Mouse (Mus musculus): ENCODE results near the gene Frmd8.

The Frmd8 gene

GRCm38 (mm10) chr19:5874969-5875480 is at the start of gene Frmd8:
Gene Frmd8 (minus strand): TSS chr19:5875274.
- peak; percentile 89 to 96 for DNase-seq (ENCODE audit: low spot score in 2 of 2)

GRCm38 (mm10) chr19:5924713-5925093 is 49.6 kb upstream of the Frmd8 start, which contains the start of gene Cdc42ep2:
Gene Cdc42ep2 (minus strand): TSS chr19:5924816.
- peak; percentile 92 to 99 for DNase-seq (ENCODE audit: low spot score in 2 of 2)

GRCm38 (mm10) chr19:5923990-5924712 is 49.1 kb upstream of the Frmd8 start:
- peak; percentile 89 to 95 for DNase-seq (ENCODE audit: low spot score in 2 of 2)

- DNase-seq (ENCODE audit: low spot score in 2 of 2), result no peak
These were observed 47.9 kb upstream of the Frmd8 start for GRCm38 (mm10) chr19:5922963-5923362.

- DNase-seq (ENCODE audit: low spot score in 2 of 2), result peak in 1 of 2 experiments; percentile 48
These were observed 47.3 kb upstream of the Frmd8 start for GRCm38 (mm10) chr19:5922119-5922942.

- peak in 1 of 2 experiments; percentile 44 for DNase-seq (ENCODE audit: low spot score in 2 of 2)
These were observed 46.6 kb upstream of the Frmd8 start for GRCm38 (mm10) chr19:5921715-5922114.

GRCm38 (mm10) chr19:5913007-5913719 is 38.1 kb upstream of the Frmd8 start, which contains the start of gene Dpf2:
Gene Dpf2 (minus strand): TSS chr19:5913010.
- peak in 1 of 2 experiments; percentile 30 for DNase-seq (ENCODE audit: low spot score in 2 of 2)

GRCm38 (mm10) chr19:5912103-5913006 is 37.3 kb upstream of the Frmd8 start:
- DNase-seq (ENCODE audit: low spot score in 2 of 2), result peak; percentile 95 to 99

- no peak for DNase-seq (ENCODE audit: low spot score in 2 of 2)
These were observed 36.5 kb upstream of the Frmd8 start for GRCm38 (mm10) chr19:5911430-5912102.

- DNase-seq (ENCODE audit: low spot score in 2 of 2), result no peak
These were observed 35.1 kb upstream of the Frmd8 start for GRCm38 (mm10) chr19:5910221-5910620.

GRCm38 (mm10) chr19:5907275-5907674 is 32.2 kb upstream of the Frmd8 start:
- no peak for DNase-seq (ENCODE audit: low spot score in 2 of 2)

- peak; percentile 96 to 97 for DNase-seq (ENCODE audit: low spot score in 2 of 2)
These were observed 19.1 kb upstream of the Frmd8 start, which contains the start of gene Tigd3 for GRCm38 (mm10) chr19:5894002-5894678. Gene Tigd3 (minus strand): TSS chr19:5894149.

GRCm38 (mm10) chr19:5893282-5894001 is 18.4 kb upstream of the Frmd8 start:
- peak in 1 of 2 experiments; percentile 18 for DNase-seq (ENCODE audit: low spot score in 2 of 2)

GRCm38 (mm10) chr19:5892735-5893134 is 17.7 kb upstream of the Frmd8 start:
- DNase-seq (ENCODE audit: low spot score in 2 of 2), result no peak

GRCm38 (mm10) chr19:5892262-5892661 is 17.2 kb upstream of the Frmd8 start:
- no peak for DNase-seq (ENCODE audit: low spot score in 2 of 2)

- DNase-seq (ENCODE audit: low spot score in 2 of 2), result no peak
These were observed 16.6 kb upstream of the Frmd8 start for GRCm38 (mm10) chr19:5891521-5892258.

- no peak for DNase-seq (ENCODE audit: low spot score in 2 of 2)
These were observed 14.1 kb upstream of the Frmd8 start for GRCm38 (mm10) chr19:5889211-5889610.

GRCm38 (mm10) chr19:5887234-5887815 is 12.3 kb upstream of the Frmd8 start:
- no peak for DNase-seq (ENCODE audit: low spot score in 2 of 2)

Measured in spleen, postnatal 10 days (tissue).